Mouse (Mus musculus) forebrain, embryonic 14.5 days (tissue): Measurements from ENCODE around the gene Gm49369. TPM values are rescaled to one million over a fixed set of nuclear protein-coding genes. Genes with fewer than 3 reads are reported as not detected.
"Not testable (repeated sequence)": the region's sequence is repeated elsewhere in the genome, so short reads cannot be mapped to it uniquely, and the experiment has no call there.

Source experiments
- ATAC-seq: fragments of 200-750 bp; cut with Nextera tagmentation; 2 replicates; pipeline ENCODE4 v1.8.0; 2017; ENCODE audit warnings: mild to moderate bottlenecking, moderate library complexity
- DNase-seq: peaks from one replicate; pipeline ENCODE4 v3.0.0-alpha.2; 2015; ENCODE audit warnings: low spot score
- H3K27ac ChIP-seq: fragments of 300-500 bp; sonication (generic); 2 replicates; pipeline ENCODE4 v1.5.1; 2014; ENCODE audit warnings: low read depth, mild to moderate bottlenecking, control low read depth, low read length, moderate library complexity
- H3K27me3 ChIP-seq: fragments of 300-500 bp; sonication (generic); replicated peaks from 2 replicates; pipeline ENCODE4 v1.6.1; 2014; ENCODE audit warnings: low read length, control low read depth, mixed read lengths; ENCODE audit not compliant: control insufficient read depth, insufficient read depth
- H3K36me3 ChIP-seq: fragments of 300-500 bp; sonication (generic); 2 replicates; pipeline ENCODE4 v1.6.1; 2014; ENCODE audit warnings: low read length, control low read depth; ENCODE audit not compliant: control insufficient read depth, insufficient read depth
- H3K4me1 ChIP-seq: fragments of 300-500 bp; sonication (generic); 2 replicates; pipeline ENCODE4 v1.6.1; 2014; ENCODE audit warnings: antibody characterized with exemption, low read length, control low read depth; ENCODE audit not compliant: control insufficient read depth, insufficient read depth
- H3K4me2 ChIP-seq: fragments of 300-500 bp; sonication (generic); 2 replicates; pipeline ENCODE4 v1.6.1; 2014; ENCODE audit warnings: mild to moderate bottlenecking, control low read depth, low read length
- H3K4me3 ChIP-seq: fragments of 300-500 bp; sonication (generic); 2 replicates; pipeline ENCODE4 v1.5.1; 2014; ENCODE audit warnings: low read depth, low read length, control low read depth
- H3K9ac ChIP-seq: fragments of 300-500 bp; sonication (generic); 2 replicates; pipeline ENCODE4 v1.6.1; 2014; ENCODE audit warnings: mild to moderate bottlenecking, low read length, control low read depth, moderate library complexity
- H3K9me3 ChIP-seq: fragments of 300-500 bp; sonication (generic); replicated peaks from 2 replicates; pipeline ENCODE4 v1.6.1; 2016; ENCODE audit warnings: low read length, control low read depth, mixed read lengths; ENCODE audit not compliant: control insufficient read depth
- WGBS: fragments of 180-500 bp; shearing (Covaris S2); extraction: QIAGEN DNeasy Blood & Tissue Kit; methylation state at CpG from one replicate; pipeline ENCODE4 v1.1.7; 2014; 5-methylcytosine and 5-hydroxymethylcytosine counted together
- polyA plus RNA-seq: library from polyadenylated mRNA; unstranded; fragments of >200 nt; fragmentation: Nextera tagmentation; extraction: Ambion mirVana; gene quantifications from 2 replicates; pipeline ENCODE4 v1.2.1, GENCODE M21; 2014

Gene Gm49369
- polyA plus RNA-seq, 1 experiment from 2014 or later: not detected

- Histone ChIP-seq H3K4me1 (no peaks in the 10 kb centered on the region), H3K36me3 (no peaks in the 10 kb centered on the region), H3K27ac (no peak overlapping the region), H3K27me3 (no peaks in the 10 kb centered on the region), H3K9ac (no peak overlapping the region), H3K9me3 (no peaks in the 10 kb centered on the region; the same call in 1 of the 2 replicates), H3K4me3 (no peak overlapping the region), H3K4me2 (no peak overlapping the region)
- ATAC-seq (no peak), DNase-seq (no peak)
- WGBS: 79% methylated on average over 3 of the region's 3 CpGs
These were observed 33.8 kb upstream of the Gm49369 start for GRCm38 (mm10) chr7:142416225-142416624.

- H3K36me3 ChIP-seq: no peaks in the 10 kb centered on the region
- WGBS: 39% methylated on average over 4 of the region's 4 CpGs
- DNase-seq (no peak), ATAC-seq (no peak)
- no peaks in the 10 kb centered on the region for H3K27me3 ChIP-seq
- no peak overlapping the region for H3K4me3 ChIP-seq
- no peak overlapping the region for H3K27ac ChIP-seq
- H3K9me3 ChIP-seq: no peaks in the 10 kb centered on the region; the same call in 1 of the 2 replicates
- H3K4me1 ChIP-seq: no peaks in the 10 kb centered on the region
- H3K9ac ChIP-seq: no peak overlapping the region
- no peak overlapping the region for H3K4me2 ChIP-seq
These were observed 32.8 kb upstream of the Gm49369 start for GRCm38 (mm10) chr7:142415314-142415713.

DNA sequence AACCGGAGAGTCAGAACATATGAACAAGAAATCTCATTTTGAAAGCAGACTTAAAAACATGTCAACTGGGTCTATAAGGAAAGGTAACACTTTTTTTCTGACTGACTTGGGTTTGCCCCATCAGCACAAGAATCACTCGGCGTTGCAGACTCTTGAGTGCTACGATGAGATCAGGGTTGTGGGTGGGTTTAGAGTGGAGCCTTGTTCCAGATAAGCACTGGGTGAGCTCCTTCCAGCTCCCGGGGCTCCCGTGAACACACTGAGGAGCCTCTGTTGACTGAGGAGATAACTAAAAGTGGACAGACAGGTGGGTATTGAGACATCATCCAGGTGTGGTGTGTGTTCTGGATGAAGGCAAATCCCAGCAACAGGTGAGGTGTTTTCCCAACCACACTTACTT, 30.8 kb upstream of the Gm49369 start:
- DNase-seq (no peak), ATAC-seq (no peak)
- Histone ChIP-seq H3K27ac (no peak overlapping the region), H3K4me1 (no peaks in the 10 kb centered on the region), H3K4me3 (no peak overlapping the region), H3K9me3 (no peaks in the 10 kb centered on the region; the same call in 1 of the 2 replicates), H3K36me3 (no peaks in the 10 kb centered on the region), H3K9ac (no peak overlapping the region), H3K4me2 (no peak overlapping the region), H3K27me3 (no peaks in the 10 kb centered on the region)
- 93% methylated on average over 6 of the region's 6 CpGs for WGBS

DNA sequence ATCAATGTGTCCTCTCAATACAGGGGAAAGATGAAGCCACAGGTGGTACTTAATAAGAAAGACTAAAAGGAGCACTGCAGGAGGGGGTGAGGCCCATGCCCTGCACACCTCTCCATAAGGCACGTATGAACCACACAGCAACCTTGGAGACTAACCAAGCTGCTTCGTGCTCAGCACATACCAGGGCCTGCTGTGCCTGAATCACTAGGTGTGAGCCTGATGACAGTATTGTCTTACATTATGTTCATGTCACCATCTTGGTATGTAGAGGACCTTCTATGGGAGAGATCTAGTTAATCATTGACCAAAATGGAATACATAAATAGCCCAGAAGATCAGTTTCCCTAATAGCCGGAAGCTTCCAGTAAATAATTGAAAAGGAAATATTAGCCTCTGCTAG, 27.1 kb upstream of the Gm49369 start:
- H3K4me1 ChIP-seq: no peaks in the 10 kb centered on the region
- no peak overlapping the region for H3K4me2 ChIP-seq
- 82% methylated on average over 3 of the region's 3 CpGs for WGBS
- no peaks in the 10 kb centered on the region for H3K36me3 ChIP-seq
- H3K9ac ChIP-seq: no peak overlapping the region
- no peaks in the 10 kb centered on the region for H3K27me3 ChIP-seq
- H3K27ac ChIP-seq: no peak overlapping the region
- no peak overlapping the region for H3K4me3 ChIP-seq
- no peak for ATAC-seq
- DNase-seq: no peak
- no peaks in the 10 kb centered on the region for H3K9me3 ChIP-seq

DNA sequence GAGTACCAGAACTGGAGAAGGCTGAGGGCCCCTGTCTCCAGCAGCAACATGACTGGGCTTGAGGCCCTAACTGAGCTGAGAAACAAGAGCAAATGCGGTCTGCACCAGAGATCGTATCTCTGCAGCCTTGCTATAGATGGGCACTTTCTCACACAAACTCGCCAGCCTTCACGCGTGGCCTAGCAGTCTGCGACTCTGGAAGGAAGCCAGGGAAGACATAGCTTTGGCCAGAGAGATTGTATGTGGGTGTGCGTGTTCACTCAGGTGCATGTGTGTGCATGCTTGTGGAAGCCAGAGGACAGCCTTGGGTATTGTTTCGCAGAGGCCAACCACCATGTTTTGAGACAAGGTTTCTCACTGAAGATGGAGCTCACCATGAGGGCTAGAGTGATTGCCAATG, 26.2 kb upstream of the Gm49369 start:
- 92% methylated on average over 8 of the region's 8 CpGs for WGBS
- H3K9ac ChIP-seq: no peak overlapping the region
- no peaks in the 10 kb centered on the region for H3K27me3 ChIP-seq
- H3K36me3 ChIP-seq: no peaks in the 10 kb centered on the region
- no peaks in the 10 kb centered on the region for H3K9me3 ChIP-seq
- H3K4me1 ChIP-seq: no peaks in the 10 kb centered on the region
- H3K27ac ChIP-seq: no peak overlapping the region
- ATAC-seq: no peak
- no peak overlapping the region for H3K4me3 ChIP-seq
- no peak for DNase-seq
- H3K4me2 ChIP-seq: no peak overlapping the region

- no peak overlapping the region for H3K4me2 ChIP-seq
These were observed 25.5 kb upstream of the Gm49369 start for GRCm38 (mm10) chr7:142407935-142408334.

GRCm38 (mm10) chr7:142405134-142405533, 22.7 kb upstream of the Gm49369 start:
- H3K4me1 ChIP-seq, H3K27ac ChIP-seq, H3K9ac ChIP-seq, H3K9me3 ChIP-seq, ATAC-seq, H3K27me3 ChIP-seq, H3K36me3 ChIP-seq, H3K4me3 ChIP-seq, H3K4me2 ChIP-seq, DNase-seq: not testable (repeated sequence)
- WGBS: 93% methylated on average over 5 of the region's 5 CpGs

More at GRCm38 (mm10) chr7:142407935-142408334, 25.5 kb upstream of the Gm49369 start:
- no peak overlapping the region for H3K4me3 ChIP-seq
- no peak for DNase-seq
- H3K36me3 ChIP-seq: no peaks in the 10 kb centered on the region
- WGBS: 79% methylated on average over 4 of the region's 4 CpGs
- H3K4me1 ChIP-seq: no peaks in the 10 kb centered on the region
- no peaks in the 10 kb centered on the region for H3K27me3 ChIP-seq
- no peak for ATAC-seq
- H3K27ac ChIP-seq: no peak overlapping the region
- no peaks in the 10 kb centered on the region for H3K9me3 ChIP-seq
- H3K9ac ChIP-seq: no peak overlapping the region

GRCm38 (mm10) chr7:142403591-142403990, 21.1 kb upstream of the Gm49369 start:
- Histone ChIP-seq H3K4me1 (0 out of 2 replicates have a peak, but pooled peaks cover 3% of the 10 kb centered on the region), H3K9me3 (no peaks in the 10 kb centered on the region), H3K4me3 (no peak overlapping the region), H3K4me2 (no peak overlapping the region), H3K27ac (no peak overlapping the region), H3K27me3 (no peaks in the 10 kb centered on the region), H3K9ac (no peak overlapping the region), H3K36me3 (no peaks in the 10 kb centered on the region)
- no peak for ATAC-seq
- no peak for DNase-seq
- 83% methylated on average over 4 of the region's 4 CpGs for WGBS

DNA sequence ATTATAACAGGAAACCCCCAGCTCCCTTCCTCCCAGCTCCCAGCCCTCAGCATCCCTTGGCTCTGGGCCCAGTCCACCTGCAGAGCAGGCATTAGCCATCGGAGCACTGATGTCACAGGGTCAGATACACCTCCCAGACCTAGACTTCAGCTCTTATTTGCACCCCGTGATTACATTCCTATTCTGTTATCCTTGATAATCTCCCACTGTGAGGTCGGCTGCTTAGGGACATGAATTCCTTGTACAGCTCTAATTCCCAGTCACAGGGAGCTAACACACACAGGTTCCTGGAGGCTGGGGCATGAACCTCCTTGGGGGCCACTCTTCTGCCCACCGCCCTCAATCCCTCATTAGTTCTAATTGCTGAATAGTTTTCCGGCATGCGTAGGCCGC, 18.3 kb upstream of the Gm49369 start:
- H3K4me3 ChIP-seq: no peak overlapping the region
- DNase-seq (peak; percentile 7), ATAC-seq (no peak)
- 0 out of 2 replicates have a peak, but pooled peaks cover 3% of the 10 kb centered on the region for H3K4me1 ChIP-seq
- no peaks in the 10 kb centered on the region for H3K36me3 ChIP-seq
- H3K27me3 ChIP-seq: no peaks in the 10 kb centered on the region
- 2% methylated on average over 7 of the region's 7 CpGs for WGBS
- H3K9me3 ChIP-seq: no peaks in the 10 kb centered on the region
- H3K27ac ChIP-seq: no peak overlapping the region
- no peak overlapping the region for H3K4me2 ChIP-seq
- H3K9ac ChIP-seq: no peak overlapping the region
